Mouse (Mus musculus) CD4-positive naive resting alpha-beta T cell, adult 76 days (primary cell): ENCODE results near the gene Gm14862. TPM values are rescaled to one million over a fixed set of nuclear protein-coding genes. Genes with fewer than 3 reads are reported as not detected.

Experiments
- total RNA-seq: library from RNA; stranded (reverse); gene quantifications from one replicate; pipeline ENCODE4 v1.2.4, GENCODE M21; 2023

The Gm14862 gene
- not detected for total RNA-seq

GRCm38 (mm10) chrX:9256766-9257165 lies at the start of gene Gm14862:
Gm14862 (minus strand) TSS chrX:9256899.

GRCm38 (mm10) chrX:9283464-9283863 lies 26.8 kb upstream of the Gm14862 start, which contains the start of gene H2al1m:
H2al1m (plus strand) TSS chrX:9283764.

GRCm38 (mm10) chrX:9272460-9273361 lies 16.0 kb upstream of the Gm14862 start, which contains the start of gene Xk:
Xk (plus strand) TSS chrX:9272756.

Other genes with a start within 250 kb of the Gm14862 start
- not detected for gene Fthl17e, start 223.4 kb downstream of the Gm14862 start, total RNA-seq
- gene Fthl17f, start 193.9 kb downstream of the Gm14862 start, total RNA-seq: not detected
- gene 4930402K13Rik, start 152.3 kb downstream of the Gm14862 start, total RNA-seq: not detected
- not detected for gene Lancl3, start 57.0 kb downstream of the Gm14862 start, total RNA-seq
- 1.4 TPM for gene Xk, start 15.9 kb upstream of the Gm14862 start, total RNA-seq
- 2.5 TPM for gene H2al1m, start 26.9 kb upstream of the Gm14862 start, total RNA-seq
- not detected for gene H2al1k, start 93.7 kb upstream of the Gm14862 start, total RNA-seq
- gene Cybb, start 230.9 kb upstream of the Gm14862 start, total RNA-seq: 30.5 TPM